Mouse (Mus musculus): ENCODE results near the gene Zfp523.

DNA sequence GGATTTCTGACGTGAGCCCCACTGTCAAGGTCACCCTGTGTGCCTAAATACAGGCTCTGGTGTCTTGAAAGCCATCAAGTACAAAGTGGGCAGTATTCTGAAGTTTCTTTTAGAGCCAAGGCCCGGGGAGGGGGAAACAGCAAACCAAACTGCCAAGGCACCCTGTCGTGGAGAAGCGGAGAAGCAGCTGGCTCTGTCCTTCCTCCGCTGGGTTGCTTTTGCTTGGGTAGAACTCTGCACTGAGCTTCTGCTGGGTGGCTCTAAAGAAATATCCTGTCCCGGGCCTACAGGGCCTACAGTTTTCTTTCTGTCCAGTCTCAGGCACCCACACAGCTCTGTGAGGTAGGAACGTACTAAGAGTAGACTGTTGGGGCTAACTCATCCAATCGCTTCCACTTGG, 30.2 kb downstream of the Zfp523 start:
- TF ChIP-seq ZNF384 (IDR thresholded peaks at IDR 0.05; ENCODE audit: low read depth, low read length) (no peak), CHD1 (IDR thresholded peaks at IDR 0.05; ENCODE audit: low read depth, low read length) (no peak), POLR2A (IDR thresholded peaks at IDR 0.05; ENCODE audit: control insufficient read depth in 1 of 2, insufficient read depth in 1 of 2, low read depth in 1 of 2, low read length in 2 of 2, poor library complexity in 1 of 2) (no peak), ELF1 (IDR thresholded peaks at IDR 0.05; ENCODE audit: low read depth, low read length) (no peak), CTCF (IDR thresholded peaks at IDR 0.05 in 2 of 3, conservative IDR thresholded peaks at IDR 0.05 in 1 of 3; ENCODE audit: control insufficient read depth in 1 of 3, insufficient read depth in 1 of 3, low read depth in 2 of 3, low read length in 3 of 3, poor library complexity in 1 of 3, severe bottlenecking in 1 of 3) (no peak), USF2 (IDR thresholded peaks at IDR 0.05; ENCODE audit: borderline replicate concordance in 1 of 2, insufficient read depth in 1 of 2, low read depth in 1 of 2, low read length in 2 of 2) (no peak), BHLHE40 (IDR thresholded peaks at IDR 0.05; ENCODE audit: borderline replicate concordance, low read depth, low read length) (no peak)
